Mouse (Mus musculus): ENCODE measurements around the gene Zdhhc4.

Gene Zdhhc4

GRCm38 (mm10) chr5:143272540-143273330 lies 56.3 kb downstream of the Zdhhc4 start:
- DNase-seq (ENCODE audit: low spot score), result no peak

- DNase-seq (ENCODE audit: low spot score), result no peak
These were observed 56.9 kb downstream of the Zdhhc4 start for GRCm38 (mm10) chr5:143272108-143272507.

GRCm38 (mm10) chr5:143271642-143272041 lies 57.4 kb downstream of the Zdhhc4 start:
- DNase-seq (ENCODE audit: low spot score), result no peak

GRCm38 (mm10) chr5:143270151-143270519 lies 58.9 kb downstream of the Zdhhc4 start:
- no peak for DNase-seq (ENCODE audit: low spot score)

GRCm38 (mm10) chr5:143269363-143270150 lies 59.5 kb downstream of the Zdhhc4 start, which contains the start of gene Zfp316:
Gene Zfp316, minus strand, starts transcription at chr5:143270022.
- peak; percentile 68 for DNase-seq (ENCODE audit: low spot score)

DNA sequence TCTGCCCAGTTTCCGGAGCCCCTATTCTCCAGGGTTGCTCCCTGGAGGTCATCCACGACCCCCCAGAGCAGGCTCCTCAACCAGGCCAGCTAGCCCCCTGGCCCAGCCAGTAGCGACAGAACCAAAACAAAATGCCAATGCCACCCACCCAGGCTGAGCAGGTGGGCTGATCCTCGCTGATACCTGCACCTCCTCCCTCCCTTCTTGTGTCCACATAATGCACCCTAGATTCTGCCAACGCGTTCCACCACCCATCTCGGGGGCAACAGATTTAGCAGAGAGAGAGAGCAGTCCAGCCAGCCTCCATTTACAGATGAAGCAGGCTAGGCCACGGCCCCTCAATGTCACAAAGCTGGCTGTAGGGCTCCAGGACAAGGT lies 60.1 kb downstream of the Zdhhc4 start:
- no peak for DNase-seq (ENCODE audit: low spot score)

DNA sequence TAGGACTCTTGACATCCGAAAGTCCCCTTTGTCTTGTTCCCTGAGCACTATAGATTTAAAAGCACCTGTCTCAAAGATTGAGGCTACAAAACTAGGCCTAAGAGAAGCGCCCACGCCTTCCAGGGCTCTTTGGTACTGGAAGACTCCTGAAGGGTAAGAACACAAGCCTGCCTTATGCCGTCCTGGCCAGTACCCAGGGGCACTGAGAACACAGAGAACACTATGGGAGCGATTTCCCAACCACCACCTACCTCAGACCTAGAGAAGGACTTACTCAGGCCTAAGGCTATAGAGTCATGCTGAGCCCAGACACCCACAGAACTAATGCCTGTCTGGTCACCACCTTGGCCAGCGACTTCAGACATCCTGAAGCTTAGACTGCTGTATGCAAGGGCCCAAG lies 62.3 kb downstream of the Zdhhc4 start:
- no peak for DNase-seq (ENCODE audit: low spot score)

Measured in urinary bladder, postnatal 25 days (tissue).